ENCODE assay signal across 19 mouse cellular contexts in genomic region chr2:57661838-57662237, GRCm38 (mm10).
"Had no signal": no experiment of that assay in that cellular context is flagged by ENCODE, and none has a peak within 500 bp of the region (broad histone marks: within the 10 kb centered on the region; RNA-seq: fewer than 3 reads in every experiment).

No protein-coding gene starts in this region.

- H3K4me2 ChIP-seq: lung, embryonic 14.5 days; midbrain, embryonic 12.5 days; neural tube, embryonic 13.5 days; neural tube, embryonic 15.5 days had no signal

- H3K9me3 ChIP-seq: midbrain, embryonic 10.5 days; midbrain, embryonic 12.5 days; neural tube, embryonic 13.5 days; neural tube, embryonic 15.5 days had no signal

- H3K27me3 ChIP-seq: midbrain, embryonic 12.5 days; neural tube, embryonic 13.5 days; neural tube, embryonic 15.5 days had no signal

- H3K4me1 ChIP-seq: midbrain, embryonic 10.5 days; midbrain, embryonic 12.5 days; neural tube, embryonic 13.5 days; neural tube, embryonic 15.5 days had no signal

- DNase-seq: lung, adult 18-20 months; lung, embryonic 14.5 days; lung, postnatal 10 days; lung, postnatal 4 days; midbrain, embryonic 14.5 days; retina, postnatal 1 day; right cerebral cortex, adult 18-20 months; right cerebral cortex, postnatal 25 days; right cerebral cortex, postnatal 4 days; spleen, adult 18-20 months; thymus, adult 18-20 months; thymus, postnatal 14 days; thymus, postnatal 36 days had no signal

- H3K27ac ChIP-seq: midbrain, embryonic 10.5 days; midbrain, embryonic 12.5 days; neural tube, embryonic 13.5 days; neural tube, embryonic 15.5 days had no signal

- H3K9ac ChIP-seq: lung, embryonic 14.5 days; midbrain, embryonic 12.5 days; neural tube, embryonic 13.5 days; neural tube, embryonic 15.5 days had no signal

- H3K36me3 ChIP-seq: midbrain, embryonic 10.5 days; midbrain, embryonic 12.5 days; neural tube, embryonic 13.5 days; neural tube, embryonic 15.5 days had no signal

- H3K4me3 ChIP-seq: midbrain, embryonic 10.5 days; midbrain, embryonic 12.5 days; myocyte; neural tube, embryonic 13.5 days; neural tube, embryonic 15.5 days had no signal

- ATAC-seq: midbrain, embryonic 16.5 days had no signal
